In genomic region chr19:17369581-17369980, GRCm38 (mm10) we compare ENCODE assay signal across 11 mouse cellular contexts.
"Had no signal": no experiment of that assay in that cellular context is flagged by ENCODE, and none has a peak within 500 bp of the region (broad histone marks: within the 10 kb centered on the region; RNA-seq: fewer than 3 reads in every experiment).

No protein-coding gene starts in this region.

- H3K9ac ChIP-seq: intestine, embryonic 15.5 days; liver, embryonic 12.5 days; lung, embryonic 15.5 days; midbrain, embryonic 13.5 days had no signal

- H3K9me3 ChIP-seq: intestine, embryonic 15.5 days; limb, embryonic 10.5 days; liver, embryonic 12.5 days; lung, embryonic 15.5 days; midbrain, embryonic 13.5 days had no signal

- H3K27ac ChIP-seq: hindbrain, postnatal 0 days; intestine, embryonic 15.5 days; left cerebral cortex, adult 2 months; limb, embryonic 10.5 days; liver, embryonic 12.5 days; lung, embryonic 15.5 days; midbrain, embryonic 13.5 days had no signal

- H3K36me3 ChIP-seq: intestine, embryonic 15.5 days; limb, embryonic 10.5 days; liver, embryonic 12.5 days; lung, embryonic 15.5 days; midbrain, embryonic 13.5 days had no signal

- H3K27me3 ChIP-seq: intestine, embryonic 15.5 days; liver, embryonic 12.5 days; lung, embryonic 15.5 days; midbrain, embryonic 13.5 days had no signal

- H3K4me1 ChIP-seq: intestine, embryonic 15.5 days; limb, embryonic 10.5 days; lung, embryonic 15.5 days; midbrain, embryonic 13.5 days had no signal

- H3K4me3 ChIP-seq: intestine, embryonic 15.5 days; left cerebral cortex, adult 2 months; limb, embryonic 10.5 days; liver, embryonic 12.5 days; lung, embryonic 15.5 days; midbrain, embryonic 13.5 days had no signal

- ATAC-seq: hindbrain, postnatal 0 days; intestine, embryonic 15.5 days; liver, embryonic 12.5 days; midbrain, embryonic 13.5 days had no signal

- DNase-seq: right cerebral cortex, adult 18-20 months; right cerebral cortex, postnatal 25 days; thymus, adult 18-20 months; thymus, postnatal 14 days had no signal

- H3K4me2 ChIP-seq: intestine, embryonic 15.5 days; liver, embryonic 12.5 days; lung, embryonic 15.5 days; midbrain, embryonic 13.5 days had no signal
